Mouse (Mus musculus) ES-Bruce4 (cell line): ENCODE measurements around the gene Pomc. TPM values are rescaled to one million over a fixed set of nuclear protein-coding genes. Genes with fewer than 3 reads are reported as not detected.

Experiments
- H3K27ac ChIP-seq: 2 replicates; pipeline ENCODE4 v1.5.1; 2012; ENCODE audit warnings: low read length, inconsistent platforms; ENCODE audit not compliant: insufficient read depth
- H3K27me3 ChIP-seq: 2 replicates; pipeline ENCODE4 v1.6.1; 2012; ENCODE audit warnings: mild to moderate bottlenecking, low read length, inconsistent platforms; ENCODE audit not compliant: control insufficient read depth, poor library complexity, insufficient read depth, severe bottlenecking
- H3K36me3 ChIP-seq: 2 replicates; pipeline ENCODE4 v1.6.1; 2012; ENCODE audit warnings: inconsistent platforms, mild to moderate bottlenecking, low read length, moderate library complexity; ENCODE audit not compliant: control insufficient read depth, poor library complexity, insufficient read depth, severe bottlenecking
- H3K4me1 ChIP-seq: one replicate; pipeline ENCODE4 v1.8.1; 2011; ENCODE audit warnings: low read length; ENCODE audit not compliant: control insufficient read depth, insufficient read depth
- H3K4me3 ChIP-seq: 2 replicates; pipeline ENCODE4 v1.5.1; 2011; ENCODE audit warnings: low read depth, mild to moderate bottlenecking, low read length
- H3K9ac ChIP-seq: 2 replicates; pipeline ENCODE4 v1.6.1; 2012; ENCODE audit warnings: low read depth, mild to moderate bottlenecking, inconsistent platforms; ENCODE audit not compliant: poor library complexity, severe bottlenecking
- H3K9me3 ChIP-seq: replicated peaks from 2 replicates; pipeline ENCODE4 v1.6.1; 2012; ENCODE audit warnings: mild to moderate bottlenecking, low read length, inconsistent platforms; ENCODE audit not compliant: control insufficient read depth, poor library complexity, insufficient read depth, severe bottlenecking
- CTCF ChIP-seq: IDR thresholded peaks from one replicate; pipeline ENCODE4 v1.8.1; 2011; ENCODE audit warnings: low read depth, low read length
- EP300 ChIP-seq: IDR thresholded peaks from 2 replicates; pipeline ENCODE4 v1.6.1; 2011; ENCODE audit warnings: low read depth, low read length; ENCODE audit not compliant: insufficient read depth
- POLR2A ChIP-seq: IDR thresholded peaks from one replicate; pipeline ENCODE4 v1.8.1; 2011; ENCODE audit warnings: low read length; ENCODE audit not compliant: insufficient read depth
- polyA plus RNA-seq: library from polyadenylated mRNA; stranded (reverse); fragments of >200 nt; gene quantifications from 2 replicates; pipeline ENCODE4 v1.2.4, GENCODE M21; 2011; ENCODE audit warnings: low read depth; ENCODE audit not compliant: missing spikeins, insufficient read depth, insufficient read length

Gene Pomc
- polyA plus RNA-seq, 1 experiment: not detected

DNA sequence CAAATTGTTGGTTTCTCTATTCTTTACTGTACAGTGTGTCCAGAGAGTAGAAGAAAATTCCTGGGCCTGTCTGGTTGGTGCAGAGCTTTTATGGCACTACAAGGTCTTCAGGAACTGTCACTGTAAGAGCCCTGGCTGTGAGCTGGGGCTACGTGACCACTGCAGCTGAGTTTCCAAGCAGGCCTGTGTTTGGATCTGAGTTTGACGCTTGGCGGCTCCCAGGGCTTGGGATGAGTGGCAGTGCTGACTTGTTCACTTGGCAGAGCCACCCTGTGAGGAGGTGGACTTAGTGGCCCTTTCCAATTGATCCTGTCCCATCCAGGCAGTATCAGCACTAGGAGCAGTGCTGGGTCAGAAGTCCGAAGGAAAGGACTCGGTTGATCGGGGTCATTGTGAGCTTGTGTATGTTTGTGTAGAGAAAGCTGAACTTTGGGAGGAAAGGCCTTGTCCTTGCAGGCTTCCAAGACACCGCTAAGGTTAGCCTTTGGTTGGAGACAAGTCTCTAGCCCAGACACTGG lies 42.9 kb upstream of the Pomc start:
- H3K4me1 ChIP-seq: no peaks in the 10 kb centered on the region
- no peaks in the 10 kb centered on the region for H3K27me3 ChIP-seq
- no peak overlapping the region for H3K4me3 ChIP-seq
- H3K9ac ChIP-seq: no peak overlapping the region
- H3K9me3 ChIP-seq: no peaks in the 10 kb centered on the region
- no peak overlapping the region for H3K27ac ChIP-seq
- TF ChIP-seq CTCF (no peak), EP300 (no peak)
- peaks cover 3% of the 10 kb centered on the region; the same call in 1 of the 2 replicates for H3K36me3 ChIP-seq

DNA sequence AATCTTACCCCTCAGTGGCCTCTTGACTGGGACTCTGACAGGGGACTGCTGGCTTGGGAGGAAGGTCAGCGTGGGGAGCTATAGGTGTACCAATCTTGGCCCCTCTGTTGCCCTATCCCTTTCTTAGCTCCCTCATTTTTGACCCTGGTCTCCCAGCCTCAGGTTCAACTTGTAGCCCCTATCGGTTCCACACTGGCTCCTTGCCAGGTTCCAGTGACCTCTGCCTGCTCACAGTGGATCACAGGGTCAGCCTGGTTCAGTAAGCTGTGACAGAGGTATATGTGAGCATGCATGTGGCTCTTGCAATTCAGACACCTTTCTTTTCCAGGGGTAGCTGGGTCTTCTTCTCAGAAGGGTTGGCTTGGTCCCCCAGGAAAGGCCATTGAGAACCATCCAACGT lies 38.9 kb upstream of the Pomc start:
- Histone ChIP-seq H3K9me3 (no peaks in the 10 kb centered on the region), H3K27me3 (no peaks in the 10 kb centered on the region), H3K4me3 (no peak overlapping the region), H3K9ac (no peak overlapping the region), H3K4me1 (peaks cover 4% of the 10 kb centered on the region), H3K36me3 (no peaks in the 10 kb centered on the region), H3K27ac (no peak overlapping the region)
- no peak for TF ChIP-seq EP300
- TF ChIP-seq POLR2A: no peak
- no peak for TF ChIP-seq CTCF

DNA sequence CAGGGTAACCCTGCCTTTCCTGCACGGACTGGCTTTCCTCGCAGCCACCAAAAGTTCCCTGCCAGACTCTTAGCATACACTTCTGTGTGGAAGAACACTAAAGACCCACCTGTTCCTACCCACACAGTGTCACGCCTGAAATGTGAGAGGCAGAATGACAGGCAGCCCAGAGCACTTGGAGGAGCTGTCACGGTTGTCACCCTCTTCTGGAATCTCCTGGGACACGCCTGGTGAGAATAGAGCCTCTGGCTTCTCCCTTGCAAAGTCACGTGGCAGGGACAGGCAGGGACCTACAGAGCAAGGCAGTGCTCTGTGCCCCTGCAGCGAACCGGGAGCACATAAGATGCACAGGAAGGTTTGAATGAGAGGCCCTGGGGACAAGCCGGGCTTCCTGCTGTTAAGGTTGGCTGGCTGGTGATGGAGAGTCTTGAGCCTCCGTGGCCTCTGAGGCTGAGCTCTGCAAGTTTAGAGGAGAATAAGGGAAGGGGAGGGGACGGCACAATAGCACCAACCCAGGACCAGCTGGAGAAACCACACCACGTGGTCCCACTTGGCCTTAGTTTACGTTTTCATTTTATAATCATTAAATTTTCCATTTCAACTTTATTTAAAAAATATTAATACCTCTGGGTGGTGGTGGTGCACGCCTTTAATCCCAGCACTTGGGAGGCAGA lies 36.9 kb upstream of the Pomc start:
- Histone ChIP-seq H3K27me3 (no peaks in the 10 kb centered on the region), H3K9me3 (no peaks in the 10 kb centered on the region), H3K4me3 (no peak overlapping the region), H3K27ac (no peak overlapping the region), H3K36me3 (no peaks in the 10 kb centered on the region), H3K9ac (no peak overlapping the region), H3K4me1 (peaks cover 4% of the 10 kb centered on the region)
- TF ChIP-seq POLR2A (no peak), CTCF (no peak), EP300 (no peak)

DNA sequence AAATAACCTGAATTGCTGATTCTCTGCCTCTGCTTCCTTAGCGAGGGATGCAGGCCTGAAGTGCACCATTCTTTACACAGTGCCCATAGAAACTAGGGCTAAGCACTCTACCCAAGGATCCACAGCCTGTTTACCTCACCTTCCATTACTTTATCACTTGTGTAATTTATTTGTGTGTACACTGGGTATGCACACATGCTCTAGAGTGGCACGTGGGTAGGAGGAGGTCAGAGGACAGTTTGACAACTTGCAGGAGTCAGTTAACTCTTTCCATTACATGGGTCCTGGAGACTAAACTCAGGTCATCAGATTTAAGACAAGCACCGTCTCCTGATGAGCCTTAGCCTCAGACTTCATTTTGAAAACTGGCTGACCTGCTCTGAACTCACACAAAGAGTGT lies 36.2 kb upstream of the Pomc start:
- H3K27ac ChIP-seq: no peak overlapping the region
- H3K36me3 ChIP-seq: no peaks in the 10 kb centered on the region
- H3K9ac ChIP-seq: no peak overlapping the region
- no peak overlapping the region for H3K4me3 ChIP-seq
- H3K4me1 ChIP-seq: peaks cover 4% of the 10 kb centered on the region
- no peaks in the 10 kb centered on the region for H3K27me3 ChIP-seq
- no peak for TF ChIP-seq CTCF
- no peak for TF ChIP-seq EP300
- TF ChIP-seq POLR2A: no peak
- no peaks in the 10 kb centered on the region for H3K9me3 ChIP-seq

DNA sequence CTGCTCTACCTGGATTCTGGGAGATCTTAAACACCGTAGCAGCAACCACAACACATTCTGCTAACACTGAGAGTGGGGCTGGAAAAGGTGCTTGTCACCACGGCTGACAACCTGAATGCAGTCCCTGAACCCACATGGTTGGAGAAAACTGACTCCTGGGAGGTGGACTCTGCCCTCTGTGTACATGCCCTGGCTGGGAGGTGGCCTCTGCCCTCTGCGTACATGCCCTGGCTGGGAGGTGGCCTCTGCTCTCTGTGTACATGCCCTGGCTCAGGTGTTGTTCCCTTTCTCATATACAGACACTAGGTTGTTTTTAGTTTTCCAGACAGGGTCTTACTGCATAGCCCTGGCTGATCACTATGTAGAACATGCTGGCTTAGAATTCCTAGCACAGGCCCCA lies 35.3 kb upstream of the Pomc start:
- no peak overlapping the region for H3K4me3 ChIP-seq
- TF ChIP-seq EP300 (no peak), CTCF (no peak), POLR2A (no peak)
- H3K36me3 ChIP-seq: no peaks in the 10 kb centered on the region

DNA sequence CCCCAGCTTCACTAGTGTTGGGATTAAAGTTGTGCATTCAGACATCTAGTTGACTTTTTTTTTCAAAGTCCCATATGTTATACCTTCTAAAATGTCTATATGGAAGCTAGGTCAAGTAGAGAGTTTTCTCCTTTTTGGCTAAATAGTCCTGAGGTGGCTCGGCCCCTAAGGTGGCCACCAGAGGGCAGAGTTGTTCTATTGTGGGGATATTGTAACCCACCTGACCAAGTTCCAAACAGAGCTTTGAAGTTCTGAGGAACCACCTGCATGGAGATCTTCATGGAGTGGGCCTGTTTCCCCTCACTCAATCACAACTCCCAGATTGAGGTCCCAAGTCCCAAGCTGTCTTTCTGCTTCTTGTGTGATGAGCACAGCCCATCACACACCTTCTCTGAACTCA lies 28.6 kb upstream of the Pomc start:
- H3K36me3 ChIP-seq: no peaks in the 10 kb centered on the region
- no peak overlapping the region for H3K27ac ChIP-seq
- no peak overlapping the region for H3K9ac ChIP-seq
- no peaks in the 10 kb centered on the region for H3K9me3 ChIP-seq
- H3K4me1 ChIP-seq: no peaks in the 10 kb centered on the region
- H3K4me3 ChIP-seq: no peak overlapping the region
- H3K27me3 ChIP-seq: no peaks in the 10 kb centered on the region
- TF ChIP-seq CTCF (peak; percentile 72), EP300 (no peak), POLR2A (no peak)

More for the DNA sequence above, 35.3 kb upstream of the Pomc start:
- no peak overlapping the region for H3K9ac ChIP-seq
- peaks cover 4% of the 10 kb centered on the region for H3K4me1 ChIP-seq
- H3K27me3 ChIP-seq: no peaks in the 10 kb centered on the region
- H3K27ac ChIP-seq: no peak overlapping the region
- H3K9me3 ChIP-seq: no peaks in the 10 kb centered on the region
